Mouse (Mus musculus) brain, adult 2 months (tissue): Measurements from ENCODE around the gene Gm36864.

Experiments
- DNase-seq: peaks from one replicate; pipeline ENCODE4 v3.0.0; 2011; ENCODE audit warnings: low read depth, low spot score

Gm36864 gene

DNA sequence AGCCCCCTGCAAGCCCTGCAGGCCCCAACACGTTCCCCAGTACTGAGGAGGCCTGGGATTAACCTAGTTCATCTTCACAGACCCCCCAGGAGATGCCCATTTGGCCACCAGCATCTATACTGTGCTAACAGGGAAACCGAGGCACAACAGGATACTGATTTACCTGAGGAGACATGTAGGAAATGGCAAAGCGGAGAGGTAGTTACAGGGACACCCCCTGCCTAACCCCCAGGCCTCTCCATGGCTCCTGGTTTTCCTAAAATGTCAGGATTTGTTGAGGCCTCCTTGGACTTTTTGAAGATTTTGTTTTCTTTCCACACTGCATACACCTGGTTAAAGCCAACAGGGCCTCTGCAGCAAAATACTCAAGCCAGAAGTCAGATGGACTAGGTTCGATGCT, 21.3 kb downstream of the Gm36864 start, which contains the start of gene Acp4:
Gene Acp4 (minus strand): TSS at position 101 of the 400 bp plus-strand sequence.
- no peak for DNase-seq

DNA sequence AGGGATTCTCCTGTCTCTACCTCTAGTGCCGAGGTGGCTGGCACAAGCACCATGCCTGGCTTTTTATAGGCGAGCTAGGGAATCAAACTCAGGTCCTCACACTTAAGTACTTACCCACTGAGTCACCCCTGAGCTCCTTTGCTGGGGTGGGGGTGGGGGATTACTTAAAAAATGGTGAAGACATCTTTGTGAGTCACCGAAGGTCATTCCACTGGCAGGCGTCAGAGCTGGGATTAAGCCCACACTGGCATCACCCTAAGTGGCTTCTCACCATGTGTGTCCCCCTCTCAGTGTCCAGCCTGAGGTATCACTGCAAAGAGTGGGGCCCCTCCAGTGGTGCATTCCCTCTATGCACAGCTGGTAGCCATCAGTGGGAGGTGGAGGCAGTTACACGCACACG, 24.4 kb downstream of the Gm36864 start:
- no peak for DNase-seq

GRCm38 (mm10) chr7:44261147-44261546, 25.2 kb downstream of the Gm36864 start, which contains the start of gene Gm15517:
Gene Gm15517 (plus strand): TSS chr7:44261447.
- no peak for DNase-seq

- DNase-seq = peak; percentile 98
Measured at GRCm38 (mm10) chr7:44262791-44263643, 27.0 kb downstream of the Gm36864 start.

DNA sequence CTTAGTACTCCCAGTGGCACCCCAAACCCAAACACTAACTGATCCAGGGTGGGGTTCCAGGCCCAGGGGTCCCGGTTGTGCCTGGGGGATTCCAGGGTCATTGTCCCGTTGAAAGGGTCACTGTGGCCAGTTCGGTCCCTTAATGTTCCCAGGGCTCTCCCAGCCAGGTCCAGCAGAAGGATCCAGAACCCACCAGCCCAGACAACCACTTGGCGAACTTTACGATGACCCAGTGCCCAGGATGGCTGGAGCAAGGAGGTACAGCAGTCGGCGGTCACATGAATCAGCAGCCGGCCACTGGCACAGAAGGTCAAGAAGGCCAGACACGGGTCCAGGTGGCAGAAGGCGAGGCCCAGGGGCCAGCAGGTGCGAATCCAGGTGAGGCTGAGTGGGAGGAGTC, 32.1 kb downstream of the Gm36864 start:
- no peak for DNase-seq

GRCm38 (mm10) chr7:44269397-44269796, 33.4 kb downstream of the Gm36864 start:
- no peak for DNase-seq

DNA sequence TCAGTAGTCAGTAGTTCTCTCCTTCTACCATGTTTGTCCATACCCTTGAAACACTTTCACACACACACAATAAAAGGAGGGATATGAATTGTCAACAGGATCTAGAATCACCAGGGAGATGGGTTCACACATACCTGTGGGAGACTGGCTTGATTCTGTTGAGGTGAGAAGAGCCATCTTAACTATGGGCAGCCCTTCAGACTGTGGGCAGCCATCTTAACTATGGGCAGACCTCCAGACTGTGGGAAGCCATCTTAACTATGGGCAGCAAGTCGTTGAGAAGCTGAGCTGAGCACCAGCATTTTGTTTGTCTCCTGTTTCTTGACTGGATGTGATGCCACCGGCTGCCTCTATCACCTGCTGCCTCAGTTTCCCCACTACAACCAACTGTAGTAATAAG, 35.3 kb downstream of the Gm36864 start:
- peak; percentile 72 for DNase-seq

DNA sequence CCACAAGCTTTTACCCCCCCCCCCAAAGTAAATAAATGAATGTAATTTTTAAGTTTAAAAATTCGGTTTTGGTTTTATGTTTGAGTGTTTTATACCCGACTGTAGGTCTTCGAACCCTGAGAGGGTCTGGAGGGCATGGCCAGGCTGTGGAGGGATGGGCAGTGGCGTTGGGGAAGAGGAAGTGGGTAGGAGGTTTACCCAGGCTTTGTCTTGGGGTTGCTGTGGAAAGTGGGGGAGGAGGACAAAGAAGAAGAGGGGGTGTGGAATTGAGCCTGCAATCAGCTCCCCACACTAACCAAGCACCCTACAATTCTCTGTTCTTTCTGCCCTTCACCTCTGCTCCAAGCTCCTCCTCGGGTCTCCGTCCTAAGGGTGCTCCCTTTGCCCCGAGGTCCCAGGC, 36.6 kb downstream of the Gm36864 start:
- DNase-seq = no peak

DNA sequence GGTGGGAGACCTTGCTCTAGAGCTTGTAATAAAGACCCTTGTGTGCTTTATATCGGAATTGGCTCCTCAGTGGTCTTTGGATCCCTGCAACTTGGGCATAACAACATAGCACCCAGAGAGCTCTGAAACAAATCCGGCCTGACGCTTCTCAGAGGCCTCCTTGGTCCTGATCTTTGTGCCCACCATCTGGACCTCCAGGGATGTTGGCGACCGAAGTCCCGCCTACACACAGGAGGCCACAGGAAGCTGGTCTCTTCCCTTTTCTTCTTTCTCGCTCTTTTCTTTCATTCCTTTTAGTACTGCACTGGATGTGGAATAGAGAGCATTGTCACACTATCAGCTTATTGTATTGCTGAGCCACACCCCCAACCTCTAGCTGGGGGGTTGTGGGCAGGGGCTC, 37.5 kb downstream of the Gm36864 start:
- no peak for DNase-seq

DNA sequence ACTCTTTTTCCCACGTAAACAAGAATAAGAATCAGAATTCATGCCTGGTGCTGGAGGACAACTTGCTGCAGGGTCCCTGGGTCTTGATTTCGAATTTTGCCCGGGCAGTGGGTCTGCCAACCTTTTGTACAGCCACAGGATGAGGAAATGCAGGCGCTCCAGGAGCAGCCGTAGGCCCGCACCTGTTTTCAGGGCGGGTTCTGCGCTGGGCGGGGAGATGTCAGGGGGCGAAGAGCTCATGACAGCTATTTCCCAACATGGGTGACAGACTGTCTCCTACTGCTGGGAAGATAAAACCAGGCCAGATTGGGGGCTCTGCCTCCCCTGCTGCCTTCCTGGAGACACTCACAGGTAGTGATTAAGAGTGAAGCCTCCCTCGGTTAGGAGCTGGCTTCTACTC, 38.1 kb downstream of the Gm36864 start:
- DNase-seq = no peak

GRCm38 (mm10) chr7:44275546-44275945, 39.6 kb downstream of the Gm36864 start:
- DNase-seq = no peak

DNA sequence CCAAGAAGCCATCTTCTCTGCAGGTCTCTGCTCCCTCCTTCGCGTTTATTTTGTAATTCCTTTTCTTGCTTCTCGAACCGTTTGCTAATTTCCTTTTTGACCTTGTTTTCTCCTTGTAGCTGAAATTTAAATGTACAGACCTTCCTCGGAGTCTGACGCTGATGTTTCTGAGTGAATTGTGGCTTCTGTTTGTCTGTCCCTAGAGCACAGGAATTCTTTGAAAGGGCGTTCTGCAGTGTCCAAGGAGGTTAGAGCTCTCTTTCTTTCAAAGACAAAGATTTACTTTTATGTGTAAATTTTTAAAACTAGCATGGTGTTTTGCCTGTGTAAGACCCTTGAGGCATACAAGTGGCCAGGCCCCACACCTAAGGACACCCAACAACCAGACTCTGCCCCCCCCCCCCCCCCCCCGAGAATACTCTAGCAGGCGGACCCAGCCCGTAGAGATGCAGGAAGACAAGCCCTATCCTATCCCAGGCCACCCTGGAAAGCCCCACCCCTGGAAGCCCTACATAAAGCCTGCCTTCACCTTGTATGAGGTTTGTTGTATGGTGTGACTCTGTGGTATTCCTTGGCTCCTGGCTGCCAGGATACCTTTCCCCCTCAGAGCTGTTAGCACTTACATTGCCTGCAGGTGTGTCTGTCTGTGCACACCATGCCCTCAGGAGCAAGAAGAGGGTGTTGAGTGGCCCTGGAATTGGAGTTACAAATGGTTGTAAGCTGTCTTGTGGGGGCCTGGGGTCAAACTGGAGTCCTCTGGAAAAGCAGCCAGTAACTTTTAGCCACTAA, 40.7 kb downstream of the Gm36864 start:
- no peak for DNase-seq

- peak; percentile 88 for DNase-seq
Measured at GRCm38 (mm10) chr7:44277250-44277622, 41.3 kb downstream of the Gm36864 start.

GRCm38 (mm10) chr7:44280959-44281358, 45.0 kb downstream of the Gm36864 start:
- DNase-seq = peak; percentile 39

- DNase-seq = peak; percentile 69
Measured at GRCm38 (mm10) chr7:44281586-44281985, 45.6 kb downstream of the Gm36864 start.

- no peak for DNase-seq
Measured at GRCm38 (mm10) chr7:44287760-44288159, 51.8 kb downstream of the Gm36864 start.

DNA sequence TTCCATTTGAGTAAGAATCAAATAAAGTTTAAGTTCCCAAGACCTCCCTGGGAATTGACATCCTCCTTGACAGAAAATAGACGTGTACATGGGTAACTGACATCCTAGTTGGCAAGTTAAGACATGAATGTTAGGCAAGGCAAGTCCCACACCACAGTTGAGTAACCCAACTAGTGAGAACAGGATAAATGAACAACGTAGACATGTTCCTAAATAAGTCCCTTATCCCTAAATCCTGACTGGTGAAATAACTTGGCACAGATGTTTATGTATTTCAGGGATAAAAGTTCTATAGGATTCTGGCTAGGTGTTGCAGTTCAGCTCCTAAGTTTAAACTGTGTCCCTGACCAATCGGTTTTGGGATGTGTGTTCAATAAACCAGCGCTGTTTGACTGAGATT, 55.0 kb downstream of the Gm36864 start:
- no peak for DNase-seq

GRCm38 (mm10) chr7:44291418-44291817, 55.4 kb downstream of the Gm36864 start:
- no peak for DNase-seq
